Mouse (Mus musculus): ENCODE measurements around the gene Ramac.

GRCm38 (mm10) chr7:81788536-81788935 lies 25.8 kb downstream of the Ramac start:
- TF ChIP-seq CTCF (IDR thresholded peaks at IDR 0.05; ENCODE audit: low read depth, low read length): no peak
- no peak for TF ChIP-seq POLR2A (IDR thresholded peaks at IDR 0.05; ENCODE audit: borderline replicate concordance, low read depth, low read length)

Measured in bone marrow macrophage, adult 2 months (primary cell).